Mouse (Mus musculus) midbrain, embryonic 11.5 days (tissue): ENCODE measurements around the gene Ahsa1. TPM values are rescaled to one million over a fixed set of nuclear protein-coding genes. Genes with fewer than 3 reads are reported as not detected.
A peak's percentile ranks its signal among the peaks of the same experiment; 100 is the strongest.

Source experiments
- ATAC-seq: fragments of 200-750 bp; cut with Nextera tagmentation; 2 replicates; pipeline ENCODE4 v1.8.0; 2017; ENCODE audit warnings: moderate TSS enrichment, moderate library complexity; ENCODE audit not compliant: low FRiP score
- DNase-seq: peaks from one replicate; pipeline ENCODE4 v3.0.0; 2015; ENCODE audit warnings: low spot score; ENCODE audit errors: missing footprints
- H3K27ac ChIP-seq: fragments of 300-500 bp; sonication (generic); 2 replicates; pipeline ENCODE4 v1.5.1; 2014; ENCODE audit warnings: low read depth, low read length
- H3K27me3 ChIP-seq: fragments of 300-500 bp; sonication (generic); 2 replicates; pipeline ENCODE4 v1.6.1; 2014; ENCODE audit warnings: mild to moderate bottlenecking, low read length, moderate library complexity, mixed read lengths; ENCODE audit not compliant: control insufficient read depth, insufficient read depth
- H3K36me3 ChIP-seq: fragments of 300-500 bp; sonication (generic); 2 replicates; pipeline ENCODE4 v1.6.1; 2014; ENCODE audit warnings: mild to moderate bottlenecking, low read length, moderate library complexity, mixed read lengths; ENCODE audit not compliant: control insufficient read depth, insufficient read depth
- H3K4me1 ChIP-seq: fragments of 300-500 bp; sonication (generic); 2 replicates; pipeline ENCODE4 v1.6.1; 2014; ENCODE audit warnings: low read length; ENCODE audit not compliant: control insufficient read depth, insufficient read depth
- H3K4me2 ChIP-seq: fragments of 300-500 bp; sonication (generic); 2 replicates; pipeline ENCODE4 v1.6.1; 2014; ENCODE audit warnings: mild to moderate bottlenecking, moderate library complexity
- H3K4me3 ChIP-seq: fragments of 300-500 bp; sonication (generic); 2 replicates; pipeline ENCODE4 v1.5.1; 2014; ENCODE audit warnings: low read depth, low read length
- H3K9ac ChIP-seq: fragments of 300-500 bp; sonication (generic); 2 replicates; pipeline ENCODE4 v1.6.1; 2014; ENCODE audit warnings: low read length
- H3K9me3 ChIP-seq: fragments of 300-500 bp; sonication (generic); 2 replicates; pipeline ENCODE4 v1.6.1; 2016; ENCODE audit warnings: low read length; ENCODE audit not compliant: control insufficient read depth
- WGBS: fragments of 180-500 bp; shearing (Covaris S2); extraction: QIAGEN DNeasy Blood & Tissue Kit; methylation state at CpG from one replicate; pipeline ENCODE4 v1.1.7; 2014; 5-methylcytosine and 5-hydroxymethylcytosine counted together
- polyA plus RNA-seq: library from polyadenylated mRNA; unstranded; fragments of >200 nt; fragmentation: Nextera tagmentation; extraction: Ambion mirVana; gene quantifications from 2 replicates; pipeline ENCODE4 v1.2.1, GENCODE M21; 2014

Gene Ahsa1
- polyA plus RNA-seq = 215 and 230 TPM in 2 replicates

GRCm38 (mm10) chr12:87266108-87266826, at the start of gene Ahsa1, which contains the start of gene Vipas39:
Gene Ahsa1 (plus strand): TSS chr12:87266479.
Gene Vipas39 (minus strand): TSS chr12:87266256.
- Histone ChIP-seq H3K4me1 (peaks cover 10% of the 10 kb centered on the region), H3K36me3 (peaks cover 16% of the 10 kb centered on the region), H3K4me2 (peak within 1 kb of the TSS; percentile 87), H3K4me3 (peak within 1 kb of the TSS; percentile 80), H3K9me3 (no peaks in the 10 kb centered on the region), H3K27ac (peak within 1 kb of the TSS; percentile 80), H3K9ac (peak within 1 kb of the TSS; percentile 92), H3K27me3 (no peaks in the 10 kb centered on the region)
- WGBS = under 1% methylated on average over 31 of the region's 31 CpGs
- peak; percentile 97 for ATAC-seq
- DNase-seq = peak; percentile 99

GRCm38 (mm10) chr12:87217596-87217995, 48.7 kb upstream of the Ahsa1 start:
- DNase-seq (no peak), ATAC-seq (no peak)
- H3K27ac ChIP-seq = no peak overlapping the region
- H3K27me3 ChIP-seq = no peaks in the 10 kb centered on the region
- H3K4me1 ChIP-seq = no peaks in the 10 kb centered on the region
- no peaks in the 10 kb centered on the region for H3K36me3 ChIP-seq
- H3K9me3 ChIP-seq = no peaks in the 10 kb centered on the region
- no peak overlapping the region for H3K4me3 ChIP-seq
- no peak overlapping the region for H3K9ac ChIP-seq
- no peak overlapping the region for H3K4me2 ChIP-seq

GRCm38 (mm10) chr12:87219362-87219761, 46.9 kb upstream of the Ahsa1 start:
- 76% methylated on average over 7 of the region's 7 CpGs for WGBS

GRCm38 (mm10) chr12:87224950-87225349, 41.3 kb upstream of the Ahsa1 start:
- WGBS = 72% methylated on average over 10 of the region's 10 CpGs
- no peak overlapping the region for H3K27ac ChIP-seq
- no peak overlapping the region for H3K4me2 ChIP-seq

More at GRCm38 (mm10) chr12:87219362-87219761, 46.9 kb upstream of the Ahsa1 start:
- Histone ChIP-seq H3K4me2 (no peak overlapping the region), H3K9me3 (no peaks in the 10 kb centered on the region), H3K27ac (no peak overlapping the region), H3K4me3 (no peak overlapping the region), H3K36me3 (no peaks in the 10 kb centered on the region), H3K27me3 (no peaks in the 10 kb centered on the region), H3K9ac (no peak overlapping the region), H3K4me1 (no peaks in the 10 kb centered on the region)
- no peak for ATAC-seq
- DNase-seq = no peak

GRCm38 (mm10) chr12:87226801-87227200, 39.5 kb upstream of the Ahsa1 start:
- Histone ChIP-seq H3K4me3 (no peak overlapping the region), H3K9me3 (no peaks in the 10 kb centered on the region), H3K27me3 (no peaks in the 10 kb centered on the region), H3K9ac (no peak overlapping the region), H3K4me1 (no peaks in the 10 kb centered on the region), H3K4me2 (no peak overlapping the region), H3K36me3 (no peaks in the 10 kb centered on the region), H3K27ac (no peak overlapping the region)
- DNase-seq (no peak), ATAC-seq (no peak)
- 77% methylated on average over 7 of the region's 7 CpGs for WGBS

More at GRCm38 (mm10) chr12:87224950-87225349, 41.3 kb upstream of the Ahsa1 start:
- Histone ChIP-seq H3K36me3 (no peaks in the 10 kb centered on the region), H3K9ac (no peak overlapping the region), H3K27me3 (no peaks in the 10 kb centered on the region), H3K4me3 (no peak overlapping the region), H3K9me3 (no peaks in the 10 kb centered on the region), H3K4me1 (no peaks in the 10 kb centered on the region)
- ATAC-seq = no peak
- DNase-seq = no peak

- no peaks in the 10 kb centered on the region for H3K36me3 ChIP-seq
- H3K9ac ChIP-seq = no peak overlapping the region
- ATAC-seq (no peak), DNase-seq (no peak)
- no peak overlapping the region for H3K4me2 ChIP-seq
- no peak overlapping the region for H3K4me3 ChIP-seq
- no peaks in the 10 kb centered on the region for H3K9me3 ChIP-seq
- H3K4me1 ChIP-seq = no peaks in the 10 kb centered on the region
- H3K27ac ChIP-seq = no peak overlapping the region
- WGBS = 88% methylated on average over 2 of the region's 2 CpGs
- no peaks in the 10 kb centered on the region for H3K27me3 ChIP-seq
These were observed 36.6 kb upstream of the Ahsa1 start for GRCm38 (mm10) chr12:87229633-87230032.

- H3K9me3 ChIP-seq = no peaks in the 10 kb centered on the region
- no peaks in the 10 kb centered on the region for H3K4me1 ChIP-seq
- no peak for DNase-seq
- ATAC-seq = no peak
- H3K4me2 ChIP-seq = no peak overlapping the region
- no peak overlapping the region for H3K9ac ChIP-seq
- H3K4me3 ChIP-seq = no peak overlapping the region
- H3K36me3 ChIP-seq = no peaks in the 10 kb centered on the region
- no peak overlapping the region for H3K27ac ChIP-seq
- no peaks in the 10 kb centered on the region for H3K27me3 ChIP-seq
These were observed 35.8 kb upstream of the Ahsa1 start for GRCm38 (mm10) chr12:87230379-87230895.

- Histone ChIP-seq H3K27me3 (no peaks in the 10 kb centered on the region), H3K9me3 (no peaks in the 10 kb centered on the region), H3K27ac (no peak overlapping the region), H3K9ac (no peak overlapping the region), H3K4me3 (no peak overlapping the region), H3K4me1 (no peaks in the 10 kb centered on the region), H3K36me3 (peaks cover 11% of the 10 kb centered on the region; the same call in 1 of the 2 replicates), H3K4me2 (no peak overlapping the region)
- WGBS = 86% methylated on average over 5 of the region's 5 CpGs
- DNase-seq (no peak), ATAC-seq (no peak)
These were observed 29.3 kb upstream of the Ahsa1 start for GRCm38 (mm10) chr12:87236882-87237483.

GRCm38 (mm10) chr12:87238632-87239031, 27.6 kb upstream of the Ahsa1 start, which contains the start of gene Noxred1:
Gene Noxred1 (minus strand): TSS chr12:87238732.
- H3K9ac ChIP-seq = no peak within 1 kb of the TSS
- H3K27me3 ChIP-seq = no peaks in the 10 kb centered on the region
- no peak within 1 kb of the TSS for H3K27ac ChIP-seq
- DNase-seq (no peak), ATAC-seq (no peak)
- H3K9me3 ChIP-seq = no peaks in the 10 kb centered on the region
- H3K4me3 ChIP-seq = no peak within 1 kb of the TSS
- WGBS = 88% methylated on average over 1 of the region's 1 CpGs
- H3K4me2 ChIP-seq = no peak within 1 kb of the TSS
- H3K4me1 ChIP-seq = no peaks in the 10 kb centered on the region
- H3K36me3 ChIP-seq = peaks cover 14% of the 10 kb centered on the region; the same call in 1 of the 2 replicates
